Mouse (Mus musculus) activated CD4-positive, CD25-positive, alpha-beta regulatory T cell (primary cell): Measurements from ENCODE around the gene Iyd. TPM values are rescaled to one million over a fixed set of nuclear protein-coding genes. Genes with fewer than 3 reads are reported as not detected.

Experiments used
- polyA plus RNA-seq, 2 experiments: library from polyadenylated mRNA; unstranded; fragments of 100-300 nt; shearing (Covaris generic); gene quantifications; one replicate each; pipeline ENCODE4 v1.2.1; 2017

Gene Iyd
- not detected for polyA plus RNA-seq

DNA sequence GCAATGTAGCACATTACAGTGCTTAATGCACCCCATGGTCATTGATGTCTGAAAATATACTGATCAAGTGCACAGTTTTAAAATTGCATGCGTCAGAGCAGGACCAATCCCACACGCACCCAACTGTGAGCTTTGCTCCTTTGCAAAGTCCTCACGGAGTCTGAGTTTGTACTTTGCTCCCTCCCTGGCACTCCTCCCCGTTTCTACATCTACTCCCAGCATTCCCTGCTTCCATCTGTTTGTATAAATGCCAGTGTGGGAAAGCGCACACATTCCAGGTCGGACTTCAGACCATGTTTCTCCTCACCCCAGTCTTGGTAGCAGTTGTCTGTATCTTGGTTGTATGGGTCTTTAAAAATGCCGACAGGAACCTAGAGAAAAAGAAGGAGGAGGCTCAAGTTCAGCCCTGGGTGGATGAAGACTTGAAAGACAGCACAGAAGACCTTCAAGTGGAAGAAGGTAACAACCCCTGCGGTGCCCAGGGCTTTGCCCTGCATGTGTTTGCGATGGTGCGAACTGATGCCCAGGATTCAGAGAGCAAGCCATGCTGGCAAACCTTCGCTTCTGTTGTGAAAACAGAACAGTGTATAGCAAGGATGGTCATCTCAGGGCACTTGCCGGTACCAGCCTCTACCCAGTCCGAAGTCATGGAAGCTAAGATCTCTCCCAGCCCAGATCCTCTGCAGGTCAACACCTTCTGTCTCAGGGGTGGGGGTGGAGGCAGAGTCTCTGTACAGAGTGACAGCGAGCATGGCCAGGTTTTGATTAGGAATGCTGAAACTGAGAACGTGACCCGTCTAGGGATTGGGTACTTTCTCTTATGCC is at the start of gene Iyd:
Iyd (plus strand) TSS at position 238 of the 825 bp plus-strand sequence.

Other genes with a start within 250 kb of the Iyd start
- gene Ppp1r14c, start 174.2 kb upstream of the Iyd start, polyA plus RNA-seq = under 1 TPM; 0.08 to 0.10 TPM
- under 1 TPM in 1 of 2 experiments, not detected in 1; 0.12 TPM for gene Plekhg1, start 200.1 kb downstream of the Iyd start, polyA plus RNA-seq